Mouse (Mus musculus): ENCODE data around the gene Sh3glb2.

Gene Sh3glb2

GRCm38 (mm10) chr2:30380564-30381376 lies 21.6 kb upstream of the Sh3glb2 start:
- 77% methylated on average over 10 of the region's 10 CpGs for WGBS

GRCm38 (mm10) chr2:30379307-30379706 lies 20.2 kb upstream of the Sh3glb2 start:
- 79% methylated on average over 7 of the region's 7 CpGs for WGBS

- 71% methylated on average over 5 of the region's 5 CpGs for WGBS
Observed at GRCm38 (mm10) chr2:30377721-30378120, 18.6 kb upstream of the Sh3glb2 start.

- WGBS, result 92% methylated on average over 10 of the region's 10 CpGs
Observed at GRCm38 (mm10) chr2:30375893-30376292, 16.8 kb upstream of the Sh3glb2 start.

GRCm38 (mm10) chr2:30372726-30373125 lies 13.6 kb upstream of the Sh3glb2 start:
- 98% methylated on average over 5 of the region's 5 CpGs for WGBS

GRCm38 (mm10) chr2:30371544-30371943 lies 12.4 kb upstream of the Sh3glb2 start:
- 93% methylated on average over 8 of the region's 8 CpGs for WGBS

GRCm38 (mm10) chr2:30366203-30366602 lies 7.1 kb upstream of the Sh3glb2 start:
- 11% methylated on average over 5 of the region's 5 CpGs for WGBS

- WGBS, result 55% methylated on average over 2 of the region's 2 CpGs
Observed at GRCm38 (mm10) chr2:30365281-30366069, 6.3 kb upstream of the Sh3glb2 start.

- WGBS, result under 1% methylated on average over 54 of the region's 54 CpGs
Observed at GRCm38 (mm10) chr2:30363773-30364650, 4.9 kb upstream of the Sh3glb2 start, which contains the start of gene Miga2. Gene Miga2 (plus strand): TSS chr2:30364233.

- 81% methylated on average over 5 of the region's 5 CpGs for WGBS
Observed at GRCm38 (mm10) chr2:30362865-30363264, 3.7 kb upstream of the Sh3glb2 start.

- WGBS, result 88% methylated on average over 10 of the region's 10 CpGs
Observed at GRCm38 (mm10) chr2:30360626-30361025, 1.5 kb upstream of the Sh3glb2 start.

GRCm38 (mm10) chr2:30357552-30358510 lies 1.3 kb downstream of the Sh3glb2 start:
- WGBS, result 35% methylated on average over 8 of the region's 8 CpGs

GRCm38 (mm10) chr2:30356906-30357305 lies 2.2 kb downstream of the Sh3glb2 start:
- 58% methylated on average over 9 of the region's 9 CpGs for WGBS

- WGBS, result 28% methylated on average over 4 of the region's 4 CpGs
Observed at GRCm38 (mm10) chr2:30356266-30356665, 2.9 kb downstream of the Sh3glb2 start.

- WGBS, result 26% methylated on average over 4 of the region's 4 CpGs
Observed at GRCm38 (mm10) chr2:30355861-30356260, 3.3 kb downstream of the Sh3glb2 start.

- 75% methylated on average over 2 of the region's 2 CpGs for WGBS
Observed at GRCm38 (mm10) chr2:30351149-30351548, 8.0 kb downstream of the Sh3glb2 start.

- WGBS, result 90% methylated on average over 6 of the region's 6 CpGs
Observed at GRCm38 (mm10) chr2:30349196-30349595, 9.9 kb downstream of the Sh3glb2 start.

GRCm38 (mm10) chr2:30345971-30346676 lies 13.0 kb downstream of the Sh3glb2 start:
- 89% methylated on average over 7 of the region's 7 CpGs for WGBS

GRCm38 (mm10) chr2:30343601-30344137 lies 15.5 kb downstream of the Sh3glb2 start:
- WGBS, result 35% methylated on average over 14 of the region's 14 CpGs

GRCm38 (mm10) chr2:30342544-30342943 lies 16.6 kb downstream of the Sh3glb2 start:
- WGBS, result 81% methylated on average over 7 of the region's 7 CpGs

Data from cerebral cortex, adult 2 months (tissue).